ENCODE assay signal across 7 mouse cellular contexts in the genomic region with DNA sequence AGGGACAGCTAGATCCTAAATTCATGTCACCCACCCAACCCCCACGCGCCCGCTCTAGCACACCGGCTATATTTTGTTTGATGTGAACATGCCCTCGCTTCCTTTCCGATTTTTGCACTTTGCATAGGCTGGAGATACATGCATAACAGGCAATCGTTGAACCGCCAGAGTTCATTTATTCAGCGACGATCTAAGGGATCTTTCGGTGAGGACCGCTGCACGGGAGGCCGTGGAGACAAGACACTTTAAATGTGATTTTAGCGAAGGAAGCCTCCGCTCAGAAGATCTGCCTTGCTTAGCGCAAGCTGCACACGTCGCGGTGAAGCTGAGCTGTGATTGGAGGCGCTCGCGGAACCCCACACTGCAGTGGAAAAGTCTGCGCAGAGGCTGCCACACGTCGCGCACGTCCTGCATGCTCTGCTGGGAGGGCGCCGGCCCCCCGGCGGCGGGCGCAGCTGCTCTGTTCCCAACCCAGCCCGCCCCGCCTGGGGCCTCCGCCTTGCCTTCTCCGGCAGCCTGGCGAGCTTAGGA. TPM values are rescaled to one million over a fixed set of nuclear protein-coding genes. Genes with fewer than 3 reads are reported as not detected.
DNase-seq lines count a peak whose midpoint lies in the region; ATAC-seq and TF ChIP-seq lines count a peak whose summit lies in the region.

No protein-coding gene starts in this region.

- peaks cover 43% of the 10 kb centered on the region for H3K4me1 ChIP-seq in heart, embryonic 13.5 days
- H3K4me1 ChIP-seq in kidney, postnatal 0 days (replicated peaks; ENCODE audit: insufficient read depth, low read length): no peaks in the 10 kb centered on the region; the same call in none of the 2 replicates
- peaks cover 19% of the 10 kb centered on the region for H3K4me1 ChIP-seq in liver, adult 2 months (ENCODE audit: control insufficient read depth, insufficient read depth, low read length)

- H3K4me2 ChIP-seq in heart, embryonic 13.5 days: peak overlapping the region; percentile 83
- peak overlapping the region; percentile 93 for H3K4me2 ChIP-seq in kidney, postnatal 0 days (ENCODE audit: low read length)

- no peaks in the 10 kb centered on the region for H3K27me3 ChIP-seq in heart, embryonic 13.5 days (replicated peaks)
- no peaks in the 10 kb centered on the region for H3K27me3 ChIP-seq in kidney, postnatal 0 days (ENCODE audit: insufficient read depth, low read length)
- no peaks in the 10 kb centered on the region for H3K27me3 ChIP-seq in liver, adult 2 months (ENCODE audit: control insufficient read depth, insufficient read depth, low read length)

- no peaks in the 10 kb centered on the region for H3K79me2 ChIP-seq in liver, adult 2 months (ENCODE audit: control insufficient read depth, insufficient read depth, low read length)

- peak; percentile 94 for DNase-seq in brain, embryonic 14.5 days (ENCODE audit: low read depth)
- peak; percentile 15 for DNase-seq in fibroblast of lung, adult 2 months (ENCODE audit: low read depth)
- peak; percentile 74 for DNase-seq in kidney, postnatal 0 days (ENCODE audit: low spot score)
- DNase-seq in liver, adult 2 months (ENCODE audit: extremely low read depth, low read depth, low spot score): peak; percentile 54
- DNase-seq in spleen, postnatal 4 days (ENCODE audit: low spot score in 2 of 2): peak; percentile 46 to 69

- no peaks in the 10 kb centered on the region for H3K9me3 ChIP-seq in heart, embryonic 13.5 days
- no peaks in the 10 kb centered on the region for H3K9me3 ChIP-seq in kidney, postnatal 0 days (replicated peaks; ENCODE audit: low read length)

- H3K27ac ChIP-seq in heart, embryonic 13.5 days (replicated peaks): peak overlapping the region; percentile 96
- H3K27ac ChIP-seq in kidney, postnatal 0 days: peak overlapping the region; percentile 38
- peak overlapping the region; percentile 12; the same call in 1 of the 2 replicates for H3K27ac ChIP-seq in liver, adult 2 months (replicated peaks; ENCODE audit: insufficient read depth, low read depth, low read length)

- peak overlapping the region; percentile 92 for H3K9ac ChIP-seq in heart, embryonic 13.5 days
- H3K9ac ChIP-seq in kidney, postnatal 0 days (ENCODE audit: low read depth, low read length): peak overlapping the region; percentile 48
- peak overlapping the region; percentile 64 for H3K9ac ChIP-seq in liver, adult 2 months (ENCODE audit: low read depth, low read length)

- no peak for TF ChIP-seq CTCF in brain, embryonic 14.5 days (IDR thresholded peaks at IDR 0.05; ENCODE audit: borderline replicate concordance, extremely low read depth, insufficient read depth, insufficient read length)
- TF ChIP-seq CTCF in kidney, postnatal 0 days (IDR thresholded peaks at IDR 0.05; ENCODE audit: low read depth): no peak
- no peak for TF ChIP-seq CTCF in liver, adult 2 months (IDR thresholded peaks at IDR 0.05; ENCODE audit: low read depth, low read length)

- H3K4me3 ChIP-seq in heart, embryonic 13.5 days: peak overlapping the region; percentile 75
- peak overlapping the region; percentile 57 for H3K4me3 ChIP-seq in kidney, postnatal 0 days (replicated peaks; ENCODE audit: low read depth, low read length)
- peak overlapping the region; percentile 82 for H3K4me3 ChIP-seq in liver, adult 2 months (ENCODE audit: insufficient read depth, low read depth, low read length)

- WGBS in heart, embryonic 13.5 days: under 1% methylated on average over 39 of the region's 39 CpGs
- WGBS in kidney, postnatal 0 days: under 1% methylated on average over 39 of the region's 39 CpGs
- WGBS in liver, adult 2 months: under 1% methylated on average over 39 of the region's 39 CpGs

- H3K36me3 ChIP-seq in heart, embryonic 13.5 days: peaks cover 5% of the 10 kb centered on the region
- no peaks in the 10 kb centered on the region for H3K36me3 ChIP-seq in kidney, postnatal 0 days (ENCODE audit: insufficient read depth, low read length)
- H3K36me3 ChIP-seq in liver, adult 2 months (ENCODE audit: control insufficient read depth, insufficient read depth, low read length): peaks cover 10% of the 10 kb centered on the region; the same call in 1 of the 2 replicates

- 0 out of 2 replicates have a peak, but pooled peaks have one; percentile 25 for TF ChIP-seq POLR2A in brain, embryonic 14.5 days (IDR thresholded peaks at IDR 0.05; ENCODE audit: borderline replicate concordance, extremely low read depth, insufficient read depth, insufficient read length, poor library complexity, severe bottlenecking)
- 0 out of 2 replicates have a peak, but pooled peaks have one; percentile 28 for TF ChIP-seq POLR2A in liver, adult 2 months (IDR thresholded peaks at IDR 0.05; ENCODE audit: extremely low read depth, insufficient read depth, low read length)

- ATAC-seq in heart, embryonic 13.5 days (ENCODE audit: extremely low read depth, insufficient number of reproducible peaks, low FRiP score, low TSS enrichment): peak; percentile 60; the same call in 1 of the 2 replicates
- ATAC-seq in kidney, postnatal 0 days (replicated peaks; ENCODE audit: low FRiP score, low read depth): peak; percentile 40
- ATAC-seq in monocyte, adult 5-6 weeks (replicated peaks; ENCODE audit: insufficient number of reproducible peaks, low FRiP score, low TSS enrichment, poor library complexity, severe bottlenecking): peak; percentile 53

RNA-seq across cellular contexts. Expression of a gene that starts 50.9 kb away (rescaled TPM):
- polyA plus RNA-seq in brain, embryonic 14.5 days (2012; rRNA removed): 42.1 and 48.0 TPM in 2 replicates
- 12.8 and 14.8 TPM in 2 replicates for polyA plus RNA-seq in heart, embryonic 13.5 days (2015; fragmentation: Nextera tagmentation; extraction: Ambion mirVana)
- 9.4 and 10.9 TPM in 2 replicates for polyA plus RNA-seq in kidney, postnatal 0 days (2015; fragmentation: Nextera tagmentation; extraction: Ambion mirVana)
- 6.3 and 10.2 TPM in 2 replicates for total RNA-seq in liver, adult 2 months (2014; rRNA removed)
- 2.3 and 5.1 TPM in 2 replicates for polyA plus RNA-seq in liver, adult 2 months (2012; rRNA removed)
- 32.5 to 53.2 TPM (median 36.8 TPM) in 3 replicates for total RNA-seq in monocyte, adult 5-6 weeks (2017)

Comparison
In these comparisons a context has a peak if more than half of its experiments do, and no peak if none do; other contexts are left out.
1. Peak in every context shown above with its lines: DNase-seq, ATAC-seq, H3K4me3 ChIP-seq and H3K27ac ChIP-seq.
2. DNase-seq: peak in every context shown above with its lines; median percentile 94 in brain, embryonic 14.5 days; 74 in kidney, postnatal 0 days; 58 in spleen, postnatal 4 days; 54 in liver, adult 2 months; 15 in fibroblast of lung, adult 2 months.
3. H3K27ac ChIP-seq: peak in every context shown above with its lines; median percentile 96 in heart, embryonic 13.5 days; 38 in kidney, postnatal 0 days; 12 in liver, adult 2 months.